Mouse (Mus musculus): Measurements from ENCODE around the gene Irx3. TPM values are rescaled to one million over a fixed set of nuclear protein-coding genes. Genes with fewer than 3 reads are reported as not detected.

The Irx3 gene
- polyA plus RNA-seq, 1 experiment: 33.7 TPM

DNA sequence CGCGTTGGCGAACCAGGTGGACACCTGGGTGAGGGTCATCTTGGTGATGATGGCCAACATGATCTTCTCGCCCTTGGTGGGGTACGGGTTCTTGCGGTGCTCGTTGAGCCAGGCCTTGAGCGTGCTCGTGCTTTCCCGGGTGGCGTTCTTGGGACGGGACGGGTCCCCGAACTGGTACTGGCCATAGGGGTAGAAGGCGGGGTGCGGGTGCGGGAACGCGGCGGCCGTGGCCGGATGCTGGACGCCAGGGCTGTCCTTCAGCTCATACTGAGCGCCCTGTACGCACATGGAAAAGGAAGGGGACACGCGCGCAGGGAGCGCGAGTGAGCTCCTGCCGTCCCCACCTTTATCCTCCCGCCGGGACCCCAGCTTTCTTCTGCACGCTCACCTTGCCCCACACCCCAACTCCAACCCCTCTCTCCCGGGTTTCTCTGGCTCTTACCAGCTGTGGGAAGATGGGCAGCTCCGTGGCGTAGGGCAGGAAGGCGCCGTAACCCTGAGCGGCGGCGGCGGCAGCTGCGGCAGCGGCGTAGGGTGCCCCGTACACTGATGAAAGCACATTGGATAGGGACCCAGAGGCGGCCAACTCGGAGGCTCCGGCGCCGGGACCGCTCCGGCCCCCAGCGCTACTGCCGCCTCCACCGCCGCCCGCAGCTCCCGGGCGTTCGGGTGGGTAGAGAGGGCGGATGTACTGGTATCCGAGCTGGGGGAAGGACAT, 1.2 kb downstream of the Irx3 start:
- TF ChIP-seq CTCF (IDR thresholded peaks at IDR 0.05; ENCODE audit: borderline replicate concordance, extremely low read depth, insufficient read depth, insufficient read length) (no peak), POLR2A (IDR thresholded peaks at IDR 0.05; ENCODE audit: borderline replicate concordance, extremely low read depth, insufficient read depth, insufficient read length, poor library complexity, severe bottlenecking) (no peak)
- peak; percentile 39 for DNase-seq (ENCODE audit: low read depth)

GRCm38 (mm10) chr8:91799681-91800522, 2.0 kb downstream of the Irx3 start:
- TF ChIP-seq POLR2A (IDR thresholded peaks at IDR 0.05; ENCODE audit: borderline replicate concordance, extremely low read depth, insufficient read depth, insufficient read length, poor library complexity, severe bottlenecking): no peak
- TF ChIP-seq CTCF (IDR thresholded peaks at IDR 0.05; ENCODE audit: borderline replicate concordance, extremely low read depth, insufficient read depth, insufficient read length): no peak
- DNase-seq (ENCODE audit: low read depth): peak; percentile 47

DNA sequence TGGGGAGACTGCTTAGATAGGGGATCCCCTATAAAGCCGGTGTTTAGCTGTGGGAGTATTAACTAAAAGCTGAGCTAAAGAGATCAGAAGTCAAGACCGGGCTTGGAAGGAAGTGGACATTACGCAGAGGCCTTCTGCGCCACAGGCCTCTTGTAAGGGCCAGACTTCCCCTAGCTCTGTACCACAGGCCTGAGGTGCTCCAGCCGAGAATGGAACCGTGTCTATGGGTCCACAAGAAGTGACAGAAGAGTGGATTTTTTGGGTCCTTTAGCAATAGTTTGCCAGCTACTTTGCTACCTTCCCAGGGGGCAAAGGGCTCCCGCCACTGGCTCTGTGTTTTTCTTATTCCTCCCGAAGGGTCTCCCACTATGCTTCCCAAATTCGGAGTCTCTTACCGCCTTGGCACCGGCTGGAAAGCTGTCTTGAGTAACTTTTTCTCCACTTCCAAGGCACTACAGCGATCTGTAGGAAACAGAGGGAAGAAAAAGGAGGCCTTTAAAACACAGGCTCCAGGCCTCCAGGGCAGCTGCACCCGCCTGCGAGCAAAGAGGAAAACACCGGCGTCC, 2.8 kb downstream of the Irx3 start:
- DNase-seq (ENCODE audit: low read depth): peak; percentile 25

GRCm38 (mm10) chr8:91797626-91798271, 4.1 kb downstream of the Irx3 start:
- peak; percentile 70 for DNase-seq (ENCODE audit: low read depth)
- peak; percentile 71 for TF ChIP-seq CTCF (IDR thresholded peaks at IDR 0.05; ENCODE audit: borderline replicate concordance, extremely low read depth, insufficient read depth, insufficient read length)
- no peak for TF ChIP-seq POLR2A (IDR thresholded peaks at IDR 0.05; ENCODE audit: borderline replicate concordance, extremely low read depth, insufficient read depth, insufficient read length, poor library complexity, severe bottlenecking)

More for the DNA sequence above, 2.8 kb downstream of the Irx3 start:
- TF ChIP-seq POLR2A (IDR thresholded peaks at IDR 0.05; ENCODE audit: borderline replicate concordance, extremely low read depth, insufficient read depth, insufficient read length, poor library complexity, severe bottlenecking): no peak
- no peak for TF ChIP-seq CTCF (IDR thresholded peaks at IDR 0.05; ENCODE audit: borderline replicate concordance, extremely low read depth, insufficient read depth, insufficient read length)

GRCm38 (mm10) chr8:91793846-91794245, 8.0 kb downstream of the Irx3 start:
- peak; percentile 84 for DNase-seq (ENCODE audit: low read depth)
- TF ChIP-seq POLR2A (IDR thresholded peaks at IDR 0.05; ENCODE audit: borderline replicate concordance, extremely low read depth, insufficient read depth, insufficient read length, poor library complexity, severe bottlenecking) (no peak), CTCF (IDR thresholded peaks at IDR 0.05; ENCODE audit: borderline replicate concordance, extremely low read depth, insufficient read depth, insufficient read length) (no peak)

GRCm38 (mm10) chr8:91787194-91787895, 14.5 kb downstream of the Irx3 start:
- no peak for TF ChIP-seq POLR2A (IDR thresholded peaks at IDR 0.05; ENCODE audit: borderline replicate concordance, extremely low read depth, insufficient read depth, insufficient read length, poor library complexity, severe bottlenecking)
- TF ChIP-seq CTCF (IDR thresholded peaks at IDR 0.05; ENCODE audit: borderline replicate concordance, extremely low read depth, insufficient read depth, insufficient read length): no peak
- no peak for DNase-seq (ENCODE audit: low read depth)

- no peak for TF ChIP-seq POLR2A (IDR thresholded peaks at IDR 0.05; ENCODE audit: borderline replicate concordance, extremely low read depth, insufficient read depth, insufficient read length, poor library complexity, severe bottlenecking)
- no peak for TF ChIP-seq CTCF (IDR thresholded peaks at IDR 0.05; ENCODE audit: borderline replicate concordance, extremely low read depth, insufficient read depth, insufficient read length)
- no peak for DNase-seq (ENCODE audit: low read depth)
Measured at GRCm38 (mm10) chr8:91782940-91783339, 18.9 kb downstream of the Irx3 start.

DNA sequence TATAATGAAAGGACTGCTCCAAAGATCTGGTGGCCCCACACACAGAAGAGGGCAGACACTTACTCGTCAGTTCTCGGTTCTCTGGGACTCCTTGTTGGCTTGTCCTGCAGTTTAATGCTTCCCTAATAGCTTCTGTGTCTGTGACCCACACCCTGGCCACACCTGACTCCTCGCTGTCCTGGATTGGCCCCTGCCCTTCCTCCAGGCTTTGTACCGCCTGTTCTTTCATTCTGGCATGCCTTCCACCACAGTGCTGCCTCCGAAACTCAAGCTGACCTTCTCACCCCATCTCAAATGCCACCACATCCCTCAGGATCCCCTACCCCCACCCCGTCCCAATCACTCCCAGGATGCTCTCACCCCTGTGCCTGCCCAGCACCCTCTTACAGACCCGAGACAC, 19.7 kb downstream of the Irx3 start:
- TF ChIP-seq CTCF (IDR thresholded peaks at IDR 0.05; ENCODE audit: borderline replicate concordance, extremely low read depth, insufficient read depth, insufficient read length): no peak
- no peak for TF ChIP-seq POLR2A (IDR thresholded peaks at IDR 0.05; ENCODE audit: borderline replicate concordance, extremely low read depth, insufficient read depth, insufficient read length, poor library complexity, severe bottlenecking)
- no peak for DNase-seq (ENCODE audit: low read depth)

DNA sequence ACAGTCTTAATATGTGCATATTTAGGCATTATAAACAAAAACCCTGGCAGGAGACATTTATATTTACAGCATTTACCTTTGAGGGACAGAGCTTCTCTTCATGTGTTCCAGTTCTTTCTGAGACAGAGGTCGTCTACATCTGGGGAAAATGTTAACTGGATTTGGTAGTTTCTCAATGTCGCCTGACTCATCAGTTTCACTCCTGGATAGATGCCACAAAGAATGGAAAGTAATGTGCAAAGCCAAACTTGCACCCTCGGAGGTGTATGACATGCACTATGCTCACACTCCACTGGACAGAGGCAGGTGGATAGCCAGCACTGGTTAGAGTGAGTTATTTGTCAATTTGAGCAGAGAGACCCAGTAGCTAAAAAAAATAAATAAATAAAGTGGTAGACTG, 21.2 kb downstream of the Irx3 start:
- no peak for DNase-seq (ENCODE audit: low read depth)
- TF ChIP-seq POLR2A (IDR thresholded peaks at IDR 0.05; ENCODE audit: borderline replicate concordance, extremely low read depth, insufficient read depth, insufficient read length, poor library complexity, severe bottlenecking) (no peak), CTCF (IDR thresholded peaks at IDR 0.05; ENCODE audit: borderline replicate concordance, extremely low read depth, insufficient read depth, insufficient read length) (no peak)

DNA sequence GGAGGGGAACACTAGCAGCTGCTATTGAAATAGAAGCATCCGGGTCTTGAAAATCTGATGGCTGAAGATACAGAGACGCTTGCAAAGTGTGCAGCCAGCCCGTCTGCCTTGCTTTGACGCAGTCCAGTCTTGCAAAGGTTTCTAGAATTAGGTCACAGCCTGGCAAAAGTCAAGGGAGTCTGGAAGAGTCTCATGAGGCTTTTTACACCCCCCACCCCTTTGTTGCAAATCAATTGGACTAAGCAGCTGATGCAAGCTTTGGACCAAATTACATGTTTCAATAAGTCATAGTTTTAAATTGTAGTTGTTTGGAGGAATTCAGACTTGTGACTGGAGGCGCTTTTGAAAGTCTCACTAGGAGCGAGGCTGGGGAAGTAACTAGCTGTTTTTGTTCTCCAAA, 33.0 kb downstream of the Irx3 start:
- TF ChIP-seq POLR2A (IDR thresholded peaks at IDR 0.05; ENCODE audit: borderline replicate concordance, extremely low read depth, insufficient read depth, insufficient read length, poor library complexity, severe bottlenecking) (no peak), CTCF (IDR thresholded peaks at IDR 0.05; ENCODE audit: borderline replicate concordance, extremely low read depth, insufficient read depth, insufficient read length) (no peak)
- no peak for DNase-seq (ENCODE audit: low read depth)

All from brain, embryonic 14.5 days (tissue).